ENCODE assay signal across 12 mouse cellular contexts in the genomic region with DNA sequence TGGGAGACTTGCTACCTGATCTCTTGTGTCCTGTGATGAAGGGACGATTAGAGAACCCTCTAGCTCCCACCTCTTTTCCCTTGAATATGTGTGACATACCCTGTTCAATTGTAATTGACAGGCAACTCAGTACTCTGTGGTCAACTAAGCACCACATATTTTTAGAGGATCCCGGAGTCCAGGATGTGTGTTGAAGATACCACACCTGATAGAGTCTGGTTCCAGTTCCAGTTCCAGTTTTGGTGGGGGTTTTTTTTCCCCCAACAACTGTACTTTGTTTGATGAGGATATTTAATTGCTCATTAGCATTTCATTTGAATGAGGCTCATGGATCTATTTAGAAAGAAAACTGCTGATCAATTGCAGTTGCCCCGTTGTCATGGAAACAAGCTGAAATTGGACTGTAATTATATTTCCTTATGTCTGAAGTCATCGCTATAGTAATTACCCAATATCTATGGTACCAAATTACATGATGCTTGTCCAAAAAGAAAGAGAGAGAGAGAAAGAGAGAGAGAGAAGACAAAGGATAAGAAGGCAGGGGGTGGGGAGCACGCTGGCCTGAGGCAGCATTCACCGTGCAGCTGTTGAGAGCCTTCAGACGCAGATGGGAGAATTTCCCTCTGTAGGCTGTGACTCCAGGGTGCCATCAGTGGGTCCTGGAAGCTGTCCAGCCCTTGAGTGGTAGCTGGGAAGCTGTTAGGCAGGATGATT.
DNase-seq lines count a peak whose midpoint lies in the region; ATAC-seq and TF ChIP-seq lines count a peak whose summit lies in the region.
"Had no signal": no experiment of that assay in that cellular context is flagged by ENCODE, and none has a peak within 500 bp of the region (broad histone marks: within the 10 kb centered on the region; RNA-seq: fewer than 3 reads in every experiment).

No protein-coding gene starts in this region.

- no peak for TF ChIP-seq CTCF in left cerebral cortex, adult 2 months (IDR thresholded peaks at IDR 0.05)
- no peak for TF ChIP-seq CTCF in midbrain, postnatal 0 days (IDR thresholded peaks at IDR 0.05)

- peak; percentile 71 for ATAC-seq in hindbrain, embryonic 15.5 days (ENCODE audit: low FRiP score, low read depth)
- peak; percentile 59 for ATAC-seq in midbrain, postnatal 0 days (ENCODE audit: low FRiP score)
- ATAC-seq: intestine, embryonic 16.5 days had no signal

- H3K9ac ChIP-seq in hindbrain, embryonic 15.5 days, result no peak overlapping the region
- H3K9ac ChIP-seq in midbrain, postnatal 0 days (replicated peaks; ENCODE audit: low read length, poor library complexity, severe bottlenecking), result no peak overlapping the region
- H3K9ac ChIP-seq: heart, embryonic 12.5 days had no signal

- no peak overlapping the region for H3K4me3 ChIP-seq in left cerebral cortex, adult 2 months
- H3K4me3 ChIP-seq in hindbrain, embryonic 15.5 days, result no peak overlapping the region
- no peak overlapping the region for H3K4me3 ChIP-seq in midbrain, postnatal 0 days (ENCODE audit: low read depth, low read length)
- H3K4me3 ChIP-seq: heart, embryonic 12.5 days had no signal

- H3K36me3 ChIP-seq in hindbrain, embryonic 15.5 days, result peaks cover 3% of the 10 kb centered on the region; the same call in 1 of the 2 replicates
- H3K36me3 ChIP-seq in midbrain, postnatal 0 days (ENCODE audit: insufficient read depth, low read length), result no peaks in the 10 kb centered on the region; the same call in 1 of the 2 replicates
- H3K36me3 ChIP-seq: heart, embryonic 12.5 days had no signal

- 42% methylated on average over 7 of the region's 7 CpGs for WGBS in hindbrain, embryonic 15.5 days
- WGBS in midbrain, postnatal 0 days, result 59% methylated on average over 7 of the region's 7 CpGs

- peaks cover 25% of the 10 kb centered on the region for H3K4me1 ChIP-seq in hindbrain, embryonic 15.5 days (replicated peaks)
- H3K4me1 ChIP-seq in midbrain, postnatal 0 days (ENCODE audit: insufficient read depth, low read length), result no peaks in the 10 kb centered on the region
- H3K4me1 ChIP-seq: heart, embryonic 12.5 days had no signal

- no peaks in the 10 kb centered on the region for H3K27me3 ChIP-seq in hindbrain, embryonic 15.5 days
- H3K27me3 ChIP-seq in midbrain, postnatal 0 days (ENCODE audit: insufficient read depth, low read length), result no peaks in the 10 kb centered on the region
- H3K27me3 ChIP-seq: heart, embryonic 12.5 days had no signal

- H3K4me2 ChIP-seq in hindbrain, embryonic 15.5 days, result no peak overlapping the region
- H3K4me2 ChIP-seq in midbrain, postnatal 0 days (ENCODE audit: low read depth, low read length, poor library complexity, severe bottlenecking), result no peak overlapping the region
- H3K4me2 ChIP-seq: heart, embryonic 12.5 days had no signal

- no peaks in the 10 kb centered on the region for H3K9me3 ChIP-seq in hindbrain, embryonic 15.5 days
- H3K9me3 ChIP-seq in midbrain, postnatal 0 days (ENCODE audit: low read length), result no peaks in the 10 kb centered on the region

- intact Hi-C loops in left cerebral cortex, postnatal 10 days (cut with DNase I), result no loop called here
- intact Hi-C loops in left cerebral cortex, adult 2 months (cut with DNase I), result no loop called here
- intact Hi-C loops in gastrocnemius, postnatal 36 days (cut with DNase I), result no loop called here
- intact Hi-C loops in heart, postnatal 25 days (cut with DNase I), result no loop called here

- DNase-seq in left cerebral cortex, postnatal 10 days (ENCODE audit: extremely low spot score in 1 of 2, low spot score in 2 of 2), result peak; percentile 51 to 55
- DNase-seq in left cerebral cortex, adult 2 months (ENCODE audit: extremely low spot score in 1 of 2, low spot score in 2 of 2), result no peak
- DNase-seq in brain, embryonic 18.5 days (ENCODE audit: low read depth, low spot score), result peak; percentile 59
- DNase-seq in midbrain, postnatal 0 days (ENCODE audit: low spot score), result peak; percentile 65
- no peak for DNase-seq in gastrocnemius, postnatal 36 days
- DNase-seq in gastrocnemius, adult 18-20 months (ENCODE audit: low spot score), result no peak
- no peak for DNase-seq in heart, postnatal 25 days (ENCODE audit: low spot score)
- DNase-seq: cerebellum, adult 18-20 months; lung, postnatal 10 days had no signal

- no peak overlapping the region for H3K27ac ChIP-seq in left cerebral cortex, adult 2 months
- H3K27ac ChIP-seq in hindbrain, embryonic 15.5 days (replicated peaks), result peak overlapping the region; percentile 81
- peak overlapping the region; percentile 62 for H3K27ac ChIP-seq in midbrain, postnatal 0 days (ENCODE audit: low read depth, low read length)

Comparison
In these comparisons a context has a peak if more than half of its experiments do, and no peak if none do; other contexts are left out.
1. DNase-seq: peak in left cerebral cortex, postnatal 10 days (2 of 2), brain, embryonic 18.5 days (single experiment) and midbrain, postnatal 0 days (single experiment); none in left cerebral cortex, adult 2 months (0 of 2), gastrocnemius, postnatal 36 days (0 of 2), gastrocnemius, adult 18-20 months (single experiment) and heart, postnatal 25 days (single experiment).